Mouse (Mus musculus) heart, adult 9 months (tissue): Measurements from ENCODE around the gene Gsap.
"Not testable (repeated sequence)": the region's sequence is repeated elsewhere in the genome, so short reads cannot be mapped to it uniquely, and the experiment has no call there.

Experiments used
- DNase-seq, 2 experiments: peaks; one replicate each; pipeline ENCODE4 v3.0.0; 2022; ENCODE audit warnings: low spot score in 2 of 2

The Gsap gene

GRCm38 (mm10) chr5:21314696-21315095, 128.6 kb downstream of the Gsap start:
- DNase-seq: no peak

DNA sequence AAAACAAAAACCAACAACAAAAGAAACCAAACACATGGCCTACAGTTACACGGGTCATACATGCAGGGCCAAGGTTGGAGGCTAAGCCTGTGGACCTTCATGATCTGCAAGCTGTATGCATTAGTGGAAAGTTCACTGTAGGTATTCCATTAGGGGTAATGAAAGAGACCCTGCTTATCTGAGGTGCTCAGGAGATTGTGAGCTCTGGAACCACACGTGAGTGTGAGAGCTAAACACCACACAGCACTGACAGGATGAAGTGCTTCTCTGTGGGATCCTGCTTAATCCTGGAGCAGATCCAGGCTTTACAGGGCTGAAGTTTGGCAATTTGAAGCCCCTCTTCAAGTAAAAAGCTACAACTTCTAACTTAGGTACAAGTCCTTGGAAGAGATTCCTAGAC, 134.1 kb downstream of the Gsap start:
- DNase-seq: no peak

DNA sequence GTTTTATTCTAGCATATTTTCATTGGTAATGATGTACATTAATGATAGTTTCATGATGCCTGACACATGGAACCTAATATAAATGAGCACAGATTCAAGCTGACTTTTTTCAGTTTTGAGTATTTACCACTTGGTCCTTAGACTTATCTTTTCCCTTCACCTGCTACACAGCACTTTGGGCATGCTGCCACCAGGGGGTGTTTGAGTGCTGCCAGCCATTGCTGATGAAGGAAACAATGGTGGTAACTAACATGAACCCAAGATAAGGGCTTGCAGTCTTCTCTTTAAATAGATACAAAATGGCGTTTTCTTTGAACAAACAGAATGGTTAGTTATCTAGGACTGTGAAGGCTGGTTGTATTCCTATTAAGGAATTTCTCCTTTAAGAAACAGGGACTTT, 140.4 kb downstream of the Gsap start:
- peak in 1 of 2 experiments; percentile 65 for DNase-seq

- peak in 1 of 2 experiments; percentile 23 for DNase-seq
Measured at GRCm38 (mm10) chr5:21328560-21328959, 142.5 kb downstream of the Gsap start.

- peak; percentile 53 to 60 for DNase-seq
Measured at GRCm38 (mm10) chr5:21329672-21330665, 143.9 kb downstream of the Gsap start.

DNA sequence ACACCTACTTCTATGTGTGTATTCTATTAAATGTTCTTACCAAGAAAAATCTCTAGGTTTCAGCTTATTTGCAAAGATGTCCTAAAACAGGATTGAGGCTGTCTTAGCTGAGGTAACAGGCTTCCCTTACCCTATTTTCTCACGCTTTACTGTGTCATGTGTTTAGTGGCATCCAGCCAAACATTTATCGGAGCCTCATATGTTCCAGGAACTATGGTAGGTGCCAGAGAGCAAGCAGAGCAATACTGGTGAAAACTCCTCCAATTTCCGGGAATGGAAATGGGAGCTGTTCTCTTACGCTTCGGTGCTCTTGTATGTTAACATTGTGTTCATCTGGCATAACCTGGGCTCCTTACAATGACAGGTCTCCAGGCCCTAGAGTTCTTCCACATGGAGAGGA, 145.6 kb downstream of the Gsap start:
- DNase-seq: peak; percentile 27 to 44

GRCm38 (mm10) chr5:21332119-21332518, 146.1 kb downstream of the Gsap start:
- DNase-seq: no peak

- DNase-seq: not testable (repeated sequence)
Measured at GRCm38 (mm10) chr5:21342265-21342664, 156.2 kb downstream of the Gsap start.

DNA sequence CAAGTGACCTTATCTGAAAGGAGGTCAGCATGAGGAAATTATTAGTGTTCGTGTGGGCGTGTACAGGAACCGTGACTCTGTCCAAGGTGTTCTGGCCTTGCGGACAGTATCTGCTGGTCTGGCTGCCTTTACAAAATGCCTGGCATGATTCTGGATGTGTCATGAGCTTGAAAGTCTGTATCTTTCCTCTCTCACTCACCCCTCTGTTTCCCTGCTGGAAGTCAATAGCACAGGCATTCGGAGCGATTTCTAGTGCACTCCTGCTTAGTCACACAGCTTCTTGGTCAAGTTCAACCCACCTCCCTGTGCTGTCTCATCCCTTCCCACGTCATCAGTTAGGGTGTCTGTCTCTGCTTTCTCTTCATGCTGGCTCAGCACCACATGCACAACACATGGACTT, 162.3 kb downstream of the Gsap start:
- DNase-seq: peak in 1 of 2 experiments; percentile 50

GRCm38 (mm10) chr5:21351678-21352077, 165.6 kb downstream of the Gsap start:
- DNase-seq: no peak

- DNase-seq: no peak
Measured at GRCm38 (mm10) chr5:21358648-21359047, 172.6 kb downstream of the Gsap start.

GRCm38 (mm10) chr5:21363343-21363742, 177.3 kb downstream of the Gsap start:
- no peak for DNase-seq
